Mouse (Mus musculus) C2C12 (cell line): ENCODE results near the gene Mecr.

ENCODE experiments used
- CTCF ChIP-seq: IDR thresholded peaks from one replicate; pipeline ENCODE4 v1.5.1; 2011; ENCODE audit not compliant: control insufficient read depth, insufficient read depth, insufficient read length
- FOSL1 ChIP-seq: IDR thresholded peaks from one replicate; pipeline ENCODE4 v1.8.0; 2011; ENCODE audit warnings: mild to moderate bottlenecking, low read length; ENCODE audit not compliant: poor library complexity, insufficient read depth, severe bottlenecking

DNA sequence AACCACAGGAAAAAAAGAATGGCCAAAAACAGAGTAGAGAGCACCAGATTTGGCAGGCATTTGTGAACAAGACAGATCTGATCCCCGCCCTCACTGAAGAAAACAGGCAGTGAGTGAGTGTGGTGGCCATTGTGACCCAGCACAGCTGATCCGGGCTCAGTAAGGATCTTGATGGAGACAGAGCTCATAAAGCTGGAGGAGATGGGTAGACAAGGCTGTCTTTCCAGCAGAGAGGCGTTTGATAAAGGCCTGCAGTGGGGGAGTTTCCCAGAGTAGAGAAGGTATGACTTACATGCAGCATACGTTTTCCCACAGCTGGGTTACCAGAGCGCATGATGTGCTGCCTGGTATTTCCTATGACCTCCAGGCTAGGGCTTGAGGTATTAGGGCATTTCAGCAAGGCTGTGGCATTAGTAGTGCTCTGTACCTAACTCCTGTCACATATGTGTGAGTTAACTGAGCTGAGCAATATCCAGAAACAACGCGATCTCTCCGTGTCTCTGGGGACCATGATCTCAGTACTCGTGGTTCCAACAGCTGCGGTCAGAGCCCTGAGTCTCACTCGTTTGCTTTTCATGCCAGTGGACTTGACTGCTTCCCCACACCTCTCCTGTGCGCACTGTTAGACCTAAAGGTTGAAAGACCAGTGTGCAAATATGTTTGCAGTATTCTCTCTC lies 55.4 kb downstream of the Mecr start:
- TF ChIP-seq CTCF = no peak
- no peak for TF ChIP-seq FOSL1
